Mouse (Mus musculus): ENCODE data around the gene Ap1s1. TPM values are rescaled to one million over a fixed set of nuclear protein-coding genes. Genes with fewer than 3 reads are reported as not detected.
A peak's percentile ranks its signal among the peaks of the same experiment; 100 is the strongest.

Ap1s1 gene
- polyA plus RNA-seq, 3 experiments from 2014 or later = 66.7 to 117 (median 68.0) TPM

GRCm38 (mm10) chr5:137015913-137016312 is 30.0 kb downstream of the Ap1s1 start:
- ATAC-seq = no peak

- ATAC-seq = no peak
These were observed 33.5 kb downstream of the Ap1s1 start for GRCm38 (mm10) chr5:137012401-137012950.

GRCm38 (mm10) chr5:137009988-137010387 is 35.9 kb downstream of the Ap1s1 start:
- ATAC-seq = no peak

- ATAC-seq = no peak
These were observed 38.7 kb downstream of the Ap1s1 start for GRCm38 (mm10) chr5:137007276-137007675.

- no peak for ATAC-seq
These were observed 45.3 kb downstream of the Ap1s1 start for GRCm38 (mm10) chr5:137000612-137001011.

- ATAC-seq = no peak
These were observed 46.5 kb downstream of the Ap1s1 start for GRCm38 (mm10) chr5:136999449-136999848.

- no peak for ATAC-seq
These were observed 56.1 kb downstream of the Ap1s1 start for GRCm38 (mm10) chr5:136989801-136990200.

- no peak for ATAC-seq
These were observed 57.5 kb downstream of the Ap1s1 start for GRCm38 (mm10) chr5:136988420-136988819.

GRCm38 (mm10) chr5:136987934-136988271 is 58.0 kb downstream of the Ap1s1 start, which contains the start of gene Znhit1:
Gene Znhit1, minus strand, starts transcription at chr5:136988021.
- ATAC-seq = no peak

- ATAC-seq = peak; percentile 9
These were observed 58.6 kb downstream of the Ap1s1 start for GRCm38 (mm10) chr5:136987138-136987933.

GRCm38 (mm10) chr5:136986695-136987137 is 59.2 kb downstream of the Ap1s1 start, which contains the start of gene Plod3:
Gene Plod3, plus strand, starts transcription at chr5:136987019.
- ATAC-seq = peak; percentile 97

Other genes starting within 250 kb of the Ap1s1 start
- not detected for gene Col26a1, start 162.9 kb downstream of the Ap1s1 start, polyA plus RNA-seq (2017; shearing (Covaris generic))
- gene Ift22, start 138.0 kb downstream of the Ap1s1 start, polyA plus RNA-seq (2017; shearing (Covaris generic)) = 10 to 100 TPM in 2 of 3 experiments, 1 to 10 TPM in 1; 8.0 to 13.1 (median 11.1) TPM
- 100 to 1,000 TPM; 413 to 465 (median 425) TPM for gene Fis1, start 92.9 kb downstream of the Ap1s1 start, polyA plus RNA-seq (2017; shearing (Covaris generic))
- gene Cldn15, start 79.5 kb downstream of the Ap1s1 start, polyA plus RNA-seq (2017; shearing (Covaris generic)) = not detected
- 1 to 10 TPM; 4.7 to 6.7 (median 5.1) TPM for gene Plod3, start 59.1 kb downstream of the Ap1s1 start, polyA plus RNA-seq (2017; shearing (Covaris generic))
- 10 to 100 TPM; 52.8 to 60.9 (median 60.7) TPM for gene Znhit1, start 58.1 kb downstream of the Ap1s1 start, polyA plus RNA-seq (2017; shearing (Covaris generic))
- not detected for gene Vgf, start 19.7 kb downstream of the Ap1s1 start, polyA plus RNA-seq (2017; shearing (Covaris generic))
- not detected for gene Serpine1, start 26.1 kb upstream of the Ap1s1 start, polyA plus RNA-seq (2017; shearing (Covaris generic))
- 10 to 100 TPM; 12.2 to 16.5 (median 15.0) TPM for gene Trim56, start 70.1 kb upstream of the Ap1s1 start, polyA plus RNA-seq (2017; shearing (Covaris generic))
- gene Muc3, start 103.2 kb upstream of the Ap1s1 start, polyA plus RNA-seq (2017; shearing (Covaris generic)) = not detected
- 1 to 10 TPM; 2.3 to 4.8 (median 4.2) TPM for gene Muc3a, start 166.3 kb upstream of the Ap1s1 start, polyA plus RNA-seq (2017; shearing (Covaris generic))
- not detected for gene Ache, start 241.4 kb upstream of the Ap1s1 start, polyA plus RNA-seq (2017; shearing (Covaris generic))
- gene Ufsp1, start 248.5 kb upstream of the Ap1s1 start, polyA plus RNA-seq (2017; shearing (Covaris generic)) = 1 to 10 TPM in 2 of 3 experiments, under 1 TPM in 1; 0.32 to 2.0 (median 1.5) TPM

All from inflammation-experienced regulatory T-cells, adult 6 months (primary cell).